Mouse (Mus musculus) liver (tissue): ENCODE measurements around the gene 4933405L10Rik.

Experiments
- DNase-seq: peaks from one replicate; pipeline ENCODE4 v3.0.0-alpha.2; 2020; ENCODE audit warnings: mixed read lengths

Gene 4933405L10Rik

GRCm38 (mm10) chr8:105757796-105758276 lies 50.4 kb downstream of the 4933405L10Rik start:
- DNase-seq: no peak

DNA sequence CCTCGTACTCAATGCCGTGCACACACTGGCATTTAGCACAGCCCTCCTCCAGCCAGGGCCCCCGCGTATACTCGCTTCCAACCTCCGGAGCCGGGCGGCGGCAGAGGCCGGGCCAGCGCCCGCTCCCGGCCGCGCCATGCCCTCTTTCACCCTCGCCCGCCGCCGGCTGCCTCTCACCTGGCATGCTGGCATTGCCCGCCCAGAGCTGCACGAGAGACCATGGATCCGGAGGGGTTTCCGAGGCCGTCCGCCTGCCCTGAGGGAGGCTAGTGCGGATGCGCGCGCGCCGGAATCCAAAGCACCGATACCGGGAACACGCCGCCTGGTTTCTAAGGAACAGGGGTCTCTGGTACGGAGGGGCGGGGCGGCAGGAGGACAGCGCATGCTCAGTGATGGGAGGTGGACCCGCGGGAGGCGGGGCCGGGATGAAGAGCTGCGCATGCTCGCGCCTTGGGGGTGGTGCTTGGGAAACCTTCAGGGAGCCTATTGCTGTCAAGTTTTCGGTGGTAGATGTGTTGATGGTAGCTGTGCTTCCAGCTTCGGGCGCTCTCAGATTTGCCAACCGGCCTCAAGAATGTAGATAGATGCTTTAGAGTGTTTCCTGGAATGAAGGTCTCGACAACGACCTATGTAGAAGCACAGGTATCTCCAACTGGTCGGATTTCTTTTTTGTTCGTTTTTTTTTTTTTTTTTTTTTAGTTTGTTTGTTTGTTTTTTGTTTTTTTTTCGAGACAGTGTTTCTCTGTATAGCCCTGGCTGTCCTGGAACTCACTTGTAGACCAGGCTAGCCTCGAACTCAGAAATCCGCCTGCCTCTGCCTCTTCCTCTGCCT lies 51.0 kb downstream of the 4933405L10Rik start, which contains the start of gene Gfod2:
Gene Gfod2 (minus strand): TSS at position 388 of the 832 bp plus-strand sequence.
- DNase-seq: peak; percentile 98
